Mouse (Mus musculus) CH12.LX (cell line): ENCODE data around the gene Stam.

Source experiments
- CHD2 ChIP-seq: IDR thresholded peaks from 2 replicates; pipeline ENCODE4 v1.6.1; 2011; ENCODE audit warnings: low read length, improper control_type of control experiment
- CTCF ChIP-seq, 2 experiments: IDR thresholded peaks in 1 of 2; conservative IDR thresholded peaks in 1 of 2; 2 replicates each; pipeline ENCODE4 v1.5.1; 2011 to 2012; ENCODE audit warnings: low read depth in 2 of 2, low read length in 2 of 2, improper control_type of control experiment in 1 of 2, inconsistent platforms in 1 of 2, mild to moderate bottlenecking in 1 of 2, moderate library complexity in 1 of 2
- E2F4 ChIP-seq: IDR thresholded peaks from 2 replicates; pipeline ENCODE4 v1.6.1; 2011; ENCODE audit warnings: low read depth, low read length, improper control_type of control experiment; ENCODE audit not compliant: insufficient replicate concordance
- EP300 ChIP-seq: IDR thresholded peaks from 2 replicates; pipeline ENCODE4 v1.6.1; 2011; ENCODE audit warnings: low read length, improper control_type of control experiment
- IRF4 ChIP-seq: IDR thresholded peaks from 2 replicates; pipeline ENCODE4 v1.6.1; 2014; ENCODE audit warnings: low read depth, mild to moderate bottlenecking, inconsistent platforms, low read length, improper control_type of control experiment
- JUND ChIP-seq: conservative IDR thresholded peaks from 2 replicates; pipeline ENCODE4 v1.6.1; 2011; ENCODE audit warnings: low read depth, low read length, improper control_type of control experiment
- MYC ChIP-seq: IDR thresholded peaks from 2 replicates; pipeline ENCODE4 v1.6.1; 2011; ENCODE audit warnings: low read depth, mild to moderate bottlenecking, improper control_type of control experiment, low read length
- POLR2A ChIP-seq: IDR thresholded peaks from 2 replicates; pipeline ENCODE4 v1.6.1; 2011; ENCODE audit warnings: low read depth, mild to moderate bottlenecking, improper control_type of control experiment, low read length
- SMC3 ChIP-seq: IDR thresholded peaks from 2 replicates; pipeline ENCODE4 v1.6.1; 2011; ENCODE audit warnings: low read depth, low read length, improper control_type of control experiment
- USF2 ChIP-seq: conservative IDR thresholded peaks from 2 replicates; pipeline ENCODE4 v1.6.1; 2011; ENCODE audit warnings: low read depth, low read length, improper control_type of control experiment
- ZC3H11A ChIP-seq: IDR thresholded peaks from 2 replicates; pipeline ENCODE4 v1.6.1; 2012; ENCODE audit warnings: low read depth, mild to moderate bottlenecking, inconsistent platforms, low read length, improper control_type of control experiment
- ZNF384 ChIP-seq: IDR thresholded peaks from 2 replicates; pipeline ENCODE4 v1.6.1; 2012; ENCODE audit warnings: low read depth, low read length, improper control_type of control experiment, inconsistent platforms

DNA sequence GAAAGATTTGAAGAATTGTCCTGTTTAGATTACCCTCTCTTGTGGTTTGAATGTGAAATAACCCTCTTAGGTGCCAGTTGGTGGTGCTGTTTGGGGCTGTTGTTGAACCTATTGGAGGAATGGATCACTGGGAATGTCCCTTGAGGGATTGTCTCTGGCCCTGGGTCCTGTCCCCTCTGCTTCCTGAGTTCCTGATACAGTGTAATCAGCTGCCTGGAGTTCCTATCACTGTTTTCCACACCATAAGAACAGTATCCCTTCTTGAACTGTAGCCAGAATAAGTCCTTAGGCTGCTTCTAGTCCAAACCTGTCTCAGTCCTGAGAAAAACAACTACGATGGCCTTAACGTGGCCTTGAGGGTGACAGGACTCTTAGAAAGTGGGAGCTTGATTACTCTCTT lies 28.7 kb downstream of the Stam start:
- TF ChIP-seq POLR2A (no peak), USF2 (no peak), ZNF384 (no peak), CTCF (conservative IDR thresholded peaks at IDR 0.05 in 1 of 2, IDR thresholded peaks at IDR 0.05 in 1 of 2; ENCODE audit: low read depth in 2 of 2, low read length in 2 of 2) (no peak), ZC3H11A (no peak), E2F4 (no peak), MYC (no peak), EP300 (no peak), CHD2 (no peak), SMC3 (no peak), JUND (no peak), IRF4 (no peak)
